Mouse (Mus musculus) naive thymus-derived CD4-positive, alpha-beta T cell, adult 2 months (primary cell): ENCODE results near the gene Olfr837.
"Not testable (repeated sequence)": the region's sequence is repeated elsewhere in the genome, so short reads cannot be mapped to it uniquely, and the experiment has no call there.

Source experiments
- DNase-seq: peaks from one replicate; pipeline ENCODE4 v3.0.0-alpha.2; 2011; ENCODE audit warnings: low read depth

The Olfr837 gene

GRCm38 (mm10) chr9:19136017-19136416, at the start of gene Olfr837:
Gene Olfr837, plus strand, starts transcription at chr9:19136317.
- no peak for DNase-seq

- not testable (repeated sequence) for DNase-seq
Observed at GRCm38 (mm10) chr9:19092889-19093753, 43.0 kb upstream of the Olfr837 start.

GRCm38 (mm10) chr9:19097286-19097685, 38.8 kb upstream of the Olfr837 start:
- DNase-seq, result no peak

DNA sequence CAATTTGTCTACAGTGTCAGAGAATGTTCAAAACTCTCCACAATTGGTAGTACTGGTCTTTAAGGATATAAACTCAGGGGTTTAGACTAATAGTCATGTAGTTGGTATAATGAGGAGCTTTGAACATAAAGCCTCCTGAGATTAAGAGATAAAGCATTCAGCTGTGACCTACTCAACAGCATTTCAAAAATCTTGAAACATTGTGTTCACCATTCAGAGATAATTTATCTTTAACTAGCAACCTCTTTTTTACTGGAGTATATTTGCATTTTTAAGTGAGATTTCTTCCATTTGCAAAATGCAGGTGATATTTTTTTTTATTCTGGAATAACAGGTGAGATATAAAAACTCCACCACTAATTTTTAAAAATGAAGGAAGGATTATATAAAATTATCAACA, 16.0 kb upstream of the Olfr837 start, which contains the start of gene Olfr836:
Gene Olfr836 (plus strand): TSS at position 301 of the 400 bp plus-strand sequence.
- no peak for DNase-seq

- DNase-seq, result no peak
Observed at GRCm38 (mm10) chr9:19177212-19177611, 41.1 kb downstream of the Olfr837 start, which contains the start of gene Olfr839-ps1. Gene Olfr839-ps1, minus strand, starts transcription at chr9:19177312.
